Mouse (Mus musculus) megakaryocyte, adult 5-6 weeks (primary cell): ENCODE results near the gene Igf2r. TPM values are rescaled to one million over a fixed set of nuclear protein-coding genes. Genes with fewer than 3 reads are reported as not detected.

Experiments
- total RNA-seq, 2 experiments: library from RNA; stranded (forward) in 1 of 2; stranded (reverse) in 1 of 2; fragments of 153-499, 151-499 nt in 1 of 2; fragments of 221-1000, 200-1000 nt in 1 of 2; gene quantifications; 2 replicates each; pipeline versions ENCODE4 v1.2.3 to v1.2.4; 2015 to 2017

Igf2r gene
- total RNA-seq, 2 experiments from 2014 or later, result 0.69 to 3.7 TPM

Other genes starting within 250 kb of the Igf2r start
- not detected in 2 replicates for gene Slc22a2, start 185.5 kb downstream of the Igf2r start, total RNA-seq (2015)
- not detected in 2 replicates for gene Slc22a2, start 185.5 kb downstream of the Igf2r start, total RNA-seq (2017)
- gene Slc22a1, start 93.8 kb downstream of the Igf2r start, total RNA-seq (2015), result not detected in 2 replicates
- gene Slc22a1, start 93.8 kb downstream of the Igf2r start, total RNA-seq (2017), result not detected in 2 replicates
- gene Mas1, start 98.5 kb upstream of the Igf2r start, total RNA-seq (2015), result not detected in 2 replicates
- gene Mas1, start 98.5 kb upstream of the Igf2r start, total RNA-seq (2017), result not detected in 2 replicates
- gene Mrgprh, start 106.4 kb upstream of the Igf2r start, total RNA-seq (2015), result not detected in 2 replicates
- gene Mrgprh, start 106.4 kb upstream of the Igf2r start, total RNA-seq (2017), result not detected in 2 replicates
- 1.4 TPM in 1 of 2 replicates, not detected in the other for gene Pnldc1, start 140.6 kb upstream of the Igf2r start, total RNA-seq (2015)
- 0.11 TPM in 1 of 2 replicates, not detected in the other for gene Pnldc1, start 140.6 kb upstream of the Igf2r start, total RNA-seq (2017)
- 233 and 244 TPM in 2 replicates for gene Tcp1, start 146.0 kb upstream of the Igf2r start, total RNA-seq (2015)
- gene Tcp1, start 146.0 kb upstream of the Igf2r start, total RNA-seq (2017), result 370 and 389 TPM in 2 replicates
- gene Mrpl18, start 146.7 kb upstream of the Igf2r start, total RNA-seq (2015), result 112 and 131 TPM in 2 replicates
- 122 and 163 TPM in 2 replicates for gene Mrpl18, start 146.7 kb upstream of the Igf2r start, total RNA-seq (2017)
- not detected in 2 replicates for gene Acat3, start 170.9 kb upstream of the Igf2r start, total RNA-seq (2015)
- 0.33 and 0.51 TPM in 2 replicates for gene Acat3, start 170.9 kb upstream of the Igf2r start, total RNA-seq (2017)
- 7.6 and 9.0 TPM in 2 replicates for gene Acat2, start 191.1 kb upstream of the Igf2r start, total RNA-seq (2015)
- 9.1 and 9.8 TPM in 2 replicates for gene Acat2, start 191.1 kb upstream of the Igf2r start, total RNA-seq (2017)
- gene Wtap, start 224.5 kb upstream of the Igf2r start, total RNA-seq (2015), result 114 and 116 TPM in 2 replicates
- 246 and 306 TPM in 2 replicates for gene Wtap, start 224.5 kb upstream of the Igf2r start, total RNA-seq (2017)
- gene Sod2, start 237.2 kb upstream of the Igf2r start, total RNA-seq (2015), result 57.6 and 73.8 TPM in 2 replicates
- gene Sod2, start 237.2 kb upstream of the Igf2r start, total RNA-seq (2017), result 23.3 and 40.3 TPM in 2 replicates